Mouse (Mus musculus) cerebellum, adult 2 months (tissue): ENCODE data around the gene Psme1.

Source experiments
- CTCF ChIP-seq: fragments of 200-500 bp; IDR thresholded peaks from 2 replicates; pipeline ENCODE4 v1.5.1; 2011; ENCODE audit warnings: low read depth, mild to moderate bottlenecking, control low read depth, low read length, moderate library complexity, borderline replicate concordance; ENCODE audit not compliant: insufficient read depth
- POLR2A ChIP-seq: fragments of 200-500 bp; IDR thresholded peaks from 2 replicates; pipeline ENCODE4 v1.6.1; 2011; ENCODE audit warnings: low read length, control low read depth, borderline replicate concordance; ENCODE audit not compliant: insufficient read depth

GRCm38 (mm10) chr14:55581981-55582681, 4.2 kb downstream of the Psme1 start:
- peak; percentile 40; the same call in 1 of the 2 replicates for TF ChIP-seq CTCF
- TF ChIP-seq POLR2A, result no peak
